ENCODE assay signal across 14 mouse cellular contexts in the genomic region with DNA sequence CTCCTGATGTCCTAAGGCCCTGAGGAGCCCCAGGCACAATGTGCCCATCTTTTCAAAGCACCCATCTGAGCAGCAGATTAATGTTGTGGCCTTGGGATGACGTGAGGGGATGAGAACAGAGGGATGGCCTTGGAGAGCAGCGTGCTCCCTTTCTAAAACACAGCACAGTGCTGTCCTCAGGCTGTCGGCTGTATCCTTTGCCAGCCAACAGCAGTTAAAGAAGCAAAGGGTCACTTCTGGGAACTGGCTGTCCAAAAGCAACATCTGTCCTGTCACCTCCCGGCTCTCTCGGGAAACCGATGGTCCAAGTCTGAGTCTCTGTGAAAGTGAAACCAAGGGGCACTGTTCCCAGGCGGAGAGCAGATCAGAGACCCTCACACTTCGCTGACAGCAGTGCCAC. TPM values are rescaled to one million over a fixed set of nuclear protein-coding genes. Genes with fewer than 3 reads are reported as not detected.
DNase-seq lines count a peak whose midpoint lies in the region; ATAC-seq and TF ChIP-seq lines count a peak whose summit lies in the region.
"Had no signal": no experiment of that assay in that cellular context is flagged by ENCODE, and none has a peak within 500 bp of the region (broad histone marks: within the 10 kb centered on the region; RNA-seq: fewer than 3 reads in every experiment).

No protein-coding gene starts in this region.

- H3K4me3 ChIP-seq in heart, embryonic 10.5 days, result no peak overlapping the region
- no peak overlapping the region for H3K4me3 ChIP-seq in heart, postnatal 0 days (ENCODE audit: low read depth, low read length)
- H3K4me3 ChIP-seq: hindbrain, embryonic 12.5 days; limb, embryonic 15.5 days had no signal

- H3K27ac ChIP-seq in heart, embryonic 10.5 days, result no peak overlapping the region
- no peak overlapping the region for H3K27ac ChIP-seq in heart, postnatal 0 days (ENCODE audit: low read depth)
- H3K27ac ChIP-seq: hindbrain, embryonic 12.5 days; limb, embryonic 15.5 days had no signal

- no peak for TF ChIP-seq CTCF in heart, postnatal 0 days (IDR thresholded peaks at IDR 0.05; ENCODE audit: low read depth)

- no peaks in the 10 kb centered on the region for H3K36me3 ChIP-seq in heart, embryonic 10.5 days
- H3K36me3 ChIP-seq in heart, postnatal 0 days (replicated peaks; ENCODE audit: control insufficient read depth, insufficient read depth, low read length), result no peaks in the 10 kb centered on the region
- H3K36me3 ChIP-seq: hindbrain, embryonic 12.5 days; limb, embryonic 15.5 days had no signal

- WGBS in heart, embryonic 10.5 days, result 81% methylated on average over 8 of the region's 8 CpGs
- 61% methylated on average over 8 of the region's 8 CpGs for WGBS in heart, postnatal 0 days

- peaks cover 7% of the 10 kb centered on the region; the same call in 1 of the 2 replicates for H3K4me1 ChIP-seq in heart, embryonic 10.5 days
- H3K4me1 ChIP-seq in heart, postnatal 0 days (ENCODE audit: control insufficient read depth, insufficient read depth), result peaks cover 4% of the 10 kb centered on the region; the same call in 1 of the 2 replicates
- H3K4me1 ChIP-seq: limb, embryonic 15.5 days had no signal

- H3K9me3 ChIP-seq in heart, embryonic 10.5 days, result no peaks in the 10 kb centered on the region
- no peaks in the 10 kb centered on the region for H3K9me3 ChIP-seq in heart, postnatal 0 days (replicated peaks; ENCODE audit: control insufficient read depth, low read length)
- H3K9me3 ChIP-seq: hindbrain, embryonic 12.5 days; limb, embryonic 15.5 days had no signal

- H3K27me3 ChIP-seq in heart, embryonic 10.5 days (ENCODE audit: insufficient read depth, poor library complexity, severe bottlenecking), result no peaks in the 10 kb centered on the region
- no peaks in the 10 kb centered on the region for H3K27me3 ChIP-seq in heart, postnatal 0 days (ENCODE audit: control insufficient read depth, insufficient read depth, low read length)
- H3K27me3 ChIP-seq: hindbrain, embryonic 12.5 days; limb, embryonic 15.5 days had no signal

- ATAC-seq in heart, postnatal 0 days (ENCODE audit: insufficient read depth, low read depth), result no peak
- no peak for ATAC-seq in frontal cortex, adult (ENCODE audit: low TSS enrichment)
- ATAC-seq: CD4-positive, CD25-positive, alpha-beta regulatory T cell, adult 4 months; midbrain, embryonic 16.5 days had no signal

- TF ChIP-seq EP300 in heart, postnatal 0 days (IDR thresholded peaks at IDR 0.05; ENCODE audit: low read depth), result no peak

- intact Hi-C loops in left cerebral cortex, postnatal 10 days (cut with DNase I), result no loop called here

- H3K4me2 ChIP-seq in heart, postnatal 0 days (ENCODE audit: low read depth, low read length), result 0 out of 2 replicates have a peak overlapping the region, but pooled peaks have one; percentile 24
- H3K4me2 ChIP-seq: hindbrain, embryonic 12.5 days; limb, embryonic 15.5 days had no signal

- DNase-seq in heart, adult 11 months, result peak; percentile 93
- no peak for DNase-seq in heart, embryonic 10.5 days (ENCODE audit: low spot score)
- peak; percentile 37 to 38 for DNase-seq in adrenal gland, adult 18-20 months (ENCODE audit: low spot score in 2 of 2)
- DNase-seq in heart, postnatal 0 days (ENCODE audit: low spot score), result no peak
- peak; percentile 50 for DNase-seq in lung, postnatal 14 days
- DNase-seq in left cerebral cortex, postnatal 10 days (ENCODE audit: extremely low spot score in 1 of 2, low spot score in 2 of 2), result no peak
- no peak for DNase-seq in right cerebral cortex, postnatal 14 days
- DNase-seq: cerebellum, postnatal 25 days; thymus, adult 18-20 months had no signal

- H3K9ac ChIP-seq in heart, postnatal 0 days (replicated peaks; ENCODE audit: low read depth, low read length), result 0 out of 2 replicates have a peak overlapping the region, but pooled peaks have one; percentile 3
- H3K9ac ChIP-seq: hindbrain, embryonic 12.5 days; limb, embryonic 15.5 days had no signal

RNA-seq across cellular contexts. Expression of a gene that starts 20.0 kb away (rescaled TPM):
- polyA plus RNA-seq in heart, embryonic 10.5 days (2016; fragmentation: Nextera tagmentation; extraction: Ambion mirVana), result 28.6 and 31.0 TPM in 2 replicates
- total RNA-seq in adrenal gland, adult 18-20 months (2021), result 10 to 100 TPM; 44.5 to 52.7 TPM
- 62.6 and 79.7 TPM in 2 replicates for total RNA-seq in heart, postnatal 0 days (2014; rRNA removed; ENCODE audit: low replicate concordance)
- 16.5 and 18.5 TPM in 2 replicates for polyA plus RNA-seq in heart, postnatal 0 days (2015; fragmentation: Nextera tagmentation; extraction: Ambion mirVana)
- 100 to 1,000 TPM; 176 to 196 TPM for total RNA-seq in left cerebral cortex, postnatal 10 days (2021)

Comparison
In these comparisons a context has a peak if more than half of its experiments do, and no peak if none do; other contexts are left out.
1. DNase-seq: peak in heart, adult 11 months (single experiment), adrenal gland, adult 18-20 months (2 of 2) and lung, postnatal 14 days (single experiment); none in heart, embryonic 10.5 days (single experiment), heart, postnatal 0 days (single experiment), left cerebral cortex, postnatal 10 days (0 of 2) and right cerebral cortex, postnatal 14 days (single experiment).